Mouse (Mus musculus): Measurements from ENCODE around the gene Gtpbp1.

DNA sequence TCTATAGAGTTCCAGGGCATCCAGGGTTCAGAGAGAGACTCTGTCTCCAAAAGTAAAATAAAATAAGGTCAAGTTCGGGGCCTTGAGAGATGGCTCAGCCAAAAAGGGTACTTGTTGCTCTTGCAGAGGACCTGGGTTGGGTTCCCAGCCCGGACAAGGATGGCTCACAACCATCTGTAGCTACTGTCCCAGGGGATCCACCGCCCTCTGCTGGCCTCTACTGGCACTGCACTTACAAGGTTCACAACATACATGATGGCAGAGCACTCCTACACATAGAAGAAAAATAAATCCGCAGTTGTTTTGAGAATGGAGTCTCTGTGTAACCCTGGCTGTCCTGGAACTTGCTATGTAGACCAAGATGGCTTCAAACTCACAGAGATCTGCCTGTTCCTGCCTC, 28.8 kb upstream of the Gtpbp1 start:
- TF ChIP-seq CTCF (IDR thresholded peaks at IDR 0.05; ENCODE audit: borderline replicate concordance, extremely low read depth, insufficient read depth, insufficient read length) = peak; percentile 46; the same call in 1 of the 2 replicates
- no peak for TF ChIP-seq POLR2A (IDR thresholded peaks at IDR 0.05; ENCODE audit: borderline replicate concordance, extremely low read depth, insufficient read depth, insufficient read length, poor library complexity, severe bottlenecking)
